Mouse (Mus musculus) embryonic fibroblast, embryonic 13.5 days (primary cell): ENCODE measurements around the gene Acap2.

Experiments
- CTCF ChIP-seq: IDR thresholded peaks from 2 replicates; pipeline ENCODE4 v1.5.1; 2011; ENCODE audit warnings: mild to moderate bottlenecking, control low read depth, low read length, moderate library complexity, borderline replicate concordance; ENCODE audit not compliant: insufficient read depth
- POLR2A ChIP-seq: IDR thresholded peaks from 2 replicates; pipeline ENCODE4 v1.6.1; 2011; ENCODE audit warnings: low read depth, mild to moderate bottlenecking, control low read depth, low read length, moderate library complexity

DNA sequence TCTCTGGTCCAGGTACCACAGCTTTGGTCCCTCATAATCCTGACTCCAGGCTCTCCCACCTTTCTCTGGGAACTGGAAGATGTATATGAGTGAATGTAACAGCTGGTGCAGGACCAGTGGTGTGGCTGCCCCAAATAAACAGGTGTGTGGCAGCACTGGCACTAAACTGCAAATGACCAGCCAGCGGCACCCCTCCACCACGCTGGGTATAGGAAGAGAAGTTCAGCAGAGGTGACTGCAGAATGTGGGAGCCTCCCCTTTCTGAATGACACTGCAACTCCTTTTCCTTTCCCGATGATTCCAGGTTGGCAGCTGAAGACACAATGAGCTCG, 32.1 kb upstream of the Acap2 start:
- TF ChIP-seq CTCF = no peak
- no peak for TF ChIP-seq POLR2A
